Mouse (Mus musculus) embryonic facial prominence, embryonic 15.5 days (tissue): ENCODE measurements at regions not wholly inside any gene's neighbourhood (a gene's known extent, or its start where the extent isn't known, plus 50 kb on each side); places are given as distances from the start of the nearest gene placed in this dataset.
"Not testable (repeated sequence)": the region's sequence is repeated elsewhere in the genome, so short reads cannot be mapped to it uniquely, and the experiment has no call there.

Source experiments
- ATAC-seq: fragments of 200-750 bp; cut with Nextera tagmentation; 2 replicates; pipeline ENCODE4 v1.8.0; 2017; ENCODE audit warnings: low read depth, moderate TSS enrichment; ENCODE audit not compliant: insufficient number of reproducible peaks, low FRiP score, low TSS enrichment
- H3K27ac ChIP-seq: fragments of 300-500 bp; sonication (generic); replicated peaks from 2 replicates; pipeline ENCODE4 v1.5.1; 2015; ENCODE audit warnings: mild to moderate bottlenecking, inconsistent platforms
- H3K27me3 ChIP-seq: fragments of 300-500 bp; sonication (generic); 2 replicates; pipeline ENCODE4 v1.6.1; 2015; ENCODE audit warnings: inconsistent platforms
- H3K36me3 ChIP-seq: fragments of 300-500 bp; sonication (generic); 2 replicates; pipeline ENCODE4 v1.6.1; 2015; ENCODE audit warnings: mild to moderate bottlenecking, inconsistent platforms
- H3K4me1 ChIP-seq: fragments of 300-500 bp; sonication (generic); 2 replicates; pipeline ENCODE4 v1.6.1; 2015; ENCODE audit warnings: inconsistent platforms
- H3K4me2 ChIP-seq: fragments of 300-500 bp; sonication (generic); replicated peaks from 2 replicates; pipeline ENCODE4 v1.6.1; 2015; ENCODE audit warnings: mild to moderate bottlenecking, inconsistent platforms
- H3K4me3 ChIP-seq: fragments of 300-500 bp; sonication (generic); replicated peaks from 2 replicates; pipeline ENCODE4 v1.5.1; 2015; ENCODE audit warnings: mild to moderate bottlenecking, inconsistent platforms
- H3K9ac ChIP-seq: fragments of 300-500 bp; sonication (generic); 2 replicates; pipeline ENCODE4 v1.6.1; 2015; ENCODE audit warnings: inconsistent platforms
- H3K9me3 ChIP-seq: fragments of 300-500 bp; sonication (generic); replicated peaks from 2 replicates; pipeline ENCODE4 v1.6.1; 2016; ENCODE audit warnings: inconsistent platforms
- WGBS: fragments of 180-500 bp; shearing (Covaris S2); methylation state at CpG from one replicate; pipeline ENCODE4 v1.1.7; 2015; 5-methylcytosine and 5-hydroxymethylcytosine counted together

DNA sequence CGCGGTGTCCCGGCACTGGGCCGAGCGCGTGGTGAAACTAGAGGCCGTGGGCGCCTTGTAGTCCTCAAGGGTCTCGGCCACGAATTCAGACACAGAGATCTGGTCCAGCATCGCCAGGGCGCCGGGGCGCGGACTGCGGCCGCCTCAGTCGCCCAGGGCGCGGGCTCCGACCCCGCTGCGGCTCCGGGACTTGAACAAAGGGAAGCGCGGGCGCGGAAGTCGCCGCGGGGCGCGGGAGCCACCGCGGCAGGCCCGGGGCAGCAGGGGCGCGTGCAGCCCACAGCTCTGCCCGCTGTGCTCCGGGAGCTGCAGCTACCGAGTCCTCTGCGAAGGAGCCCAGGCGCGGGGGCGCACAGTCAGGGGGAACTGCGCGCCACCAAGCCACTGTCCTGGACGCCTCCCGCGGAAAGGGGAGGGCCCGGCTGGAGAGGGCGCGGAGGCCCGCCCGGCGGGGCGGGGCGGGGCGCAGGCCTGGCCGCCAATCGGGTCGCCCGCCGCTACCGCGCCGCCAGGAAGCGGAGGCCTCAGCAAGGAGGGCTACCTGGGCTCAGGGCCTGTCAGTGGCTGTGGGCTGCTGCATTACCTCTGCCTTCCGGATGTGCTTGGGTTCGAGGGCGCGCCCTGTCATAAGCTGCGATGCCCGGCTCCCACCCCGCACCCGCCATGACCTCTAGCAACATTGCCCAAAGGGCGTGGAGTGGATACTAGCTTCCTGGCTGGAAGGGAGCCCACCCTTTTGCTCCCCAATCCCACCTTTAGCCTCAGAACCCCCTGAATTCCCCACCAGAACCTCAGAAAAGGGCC lies 155.2 kb upstream of the 9030624G23Rik start:
- WGBS, result 2% methylated on average over 56 of the region's 77 CpGs
- not testable (repeated sequence) for H3K27me3 ChIP-seq, H3K4me1 ChIP-seq, H3K27ac ChIP-seq, H3K9me3 ChIP-seq, H3K36me3 ChIP-seq, ATAC-seq
- Histone ChIP-seq H3K4me3 (peak overlapping the region; percentile 57), H3K4me2 (peak overlapping the region; percentile 60), H3K9ac (peak overlapping the region; percentile 21; the same call in 1 of the 2 replicates)
